Mouse (Mus musculus): ENCODE results near the gene Dnajc5. TPM values are rescaled to one million over a fixed set of nuclear protein-coding genes. Genes with fewer than 3 reads are reported as not detected.
A peak's percentile ranks its signal among the peaks of the same experiment; 100 is the strongest.
"Not testable (repeated sequence)": the region's sequence is repeated elsewhere in the genome, so short reads cannot be mapped to it uniquely, and the experiment has no call there.

Gene Dnajc5
- polyA plus RNA-seq, 1 experiment from 2014 or later = 69.8 TPM

GRCm38 (mm10) chr2:181487338-181488277 lies 32.7 kb upstream of the Dnajc5 start:
- peaks cover 9 to 19% of the 10 kb centered on the region in 2 experiments for H3K4me1 ChIP-seq (ENCODE audit: control insufficient read depth in 2 of 2, insufficient read depth in 2 of 2, low read length in 2 of 2)
- peak; percentile 29 for ATAC-seq (ENCODE audit: insufficient number of reproducible peaks, insufficient read depth, low FRiP score, low read depth)
- peak overlapping the region; percentile 6; the same call in 1 of the 2 replicates for H3K4me2 ChIP-seq (ENCODE audit: low read length)
- H3K27me3 ChIP-seq (ENCODE audit: control insufficient read depth, insufficient read depth, low read length) = no peaks in the 10 kb centered on the region
- H3K36me3 ChIP-seq (ENCODE audit: control insufficient read depth, insufficient read depth, low read length) = no peaks in the 10 kb centered on the region
- no peak overlapping the region for H3K4me3 ChIP-seq (ENCODE audit: control insufficient read depth in 1 of 2, insufficient read depth in 1 of 2, low read depth in 1 of 2, low read length in 2 of 2)
- H3K9ac ChIP-seq (ENCODE audit: low read length) = peak overlapping the region; percentile 30; the same call in 1 of the 2 replicates
- no peaks in the 10 kb centered on the region for H3K9me3 ChIP-seq (ENCODE audit: control insufficient read depth, low read length)
- 31% methylated on average over 5 of the region's 5 CpGs for WGBS
- H3K27ac ChIP-seq (replicated peaks in 1 of 2; ENCODE audit: control insufficient read depth in 1 of 2, insufficient read depth in 1 of 2, low read depth in 2 of 2, low read length in 2 of 2) = peak overlapping the region; percentile 64 to 70

- H3K4me2 ChIP-seq (ENCODE audit: low read length) = no peak overlapping the region
- 30% methylated on average over 7 of the region's 7 CpGs for WGBS
- no peak for ATAC-seq (ENCODE audit: insufficient number of reproducible peaks, insufficient read depth, low FRiP score, low read depth)
- no peaks in the 10 kb centered on the region for H3K9me3 ChIP-seq (ENCODE audit: control insufficient read depth, low read length)
- no peaks in the 10 kb centered on the region for H3K27me3 ChIP-seq (ENCODE audit: control insufficient read depth, insufficient read depth, low read length)
- H3K36me3 ChIP-seq (ENCODE audit: control insufficient read depth, insufficient read depth, low read length) = no peaks in the 10 kb centered on the region
- no peak overlapping the region for H3K9ac ChIP-seq (ENCODE audit: low read length)
- H3K4me1 ChIP-seq (ENCODE audit: control insufficient read depth in 2 of 2, insufficient read depth in 2 of 2, low read length in 2 of 2) = peaks cover 9 to 17% of the 10 kb centered on the region in 2 experiments
- no peak overlapping the region for H3K27ac ChIP-seq (replicated peaks in 1 of 2; ENCODE audit: control insufficient read depth in 1 of 2, insufficient read depth in 1 of 2, low read depth in 2 of 2, low read length in 2 of 2)
- H3K4me3 ChIP-seq (ENCODE audit: control insufficient read depth in 1 of 2, insufficient read depth in 1 of 2, low read depth in 1 of 2, low read length in 2 of 2) = no peak overlapping the region
These were observed 28.7 kb upstream of the Dnajc5 start for GRCm38 (mm10) chr2:181491432-181492205.

GRCm38 (mm10) chr2:181492206-181492605 lies 28.1 kb upstream of the Dnajc5 start:
- H3K27ac ChIP-seq (replicated peaks in 1 of 2; ENCODE audit: control insufficient read depth in 1 of 2, insufficient read depth in 1 of 2, low read depth in 2 of 2, low read length in 2 of 2) = no peak overlapping the region
- no peak for ATAC-seq (ENCODE audit: insufficient number of reproducible peaks, insufficient read depth, low FRiP score, low read depth)
- peaks cover 7 to 11% of the 10 kb centered on the region in 2 experiments for H3K4me1 ChIP-seq (ENCODE audit: control insufficient read depth in 2 of 2, insufficient read depth in 2 of 2, low read length in 2 of 2)
- 46% methylated on average over 3 of the region's 3 CpGs for WGBS
- no peak overlapping the region for H3K9ac ChIP-seq (ENCODE audit: low read length)
- no peaks in the 10 kb centered on the region for H3K36me3 ChIP-seq (ENCODE audit: control insufficient read depth, insufficient read depth, low read length)
- H3K4me2 ChIP-seq (ENCODE audit: low read length) = no peak overlapping the region
- H3K4me3 ChIP-seq (ENCODE audit: control insufficient read depth in 1 of 2, insufficient read depth in 1 of 2, low read depth in 1 of 2, low read length in 2 of 2) = no peak overlapping the region
- no peaks in the 10 kb centered on the region for H3K9me3 ChIP-seq (ENCODE audit: control insufficient read depth, low read length)
- no peaks in the 10 kb centered on the region for H3K27me3 ChIP-seq (ENCODE audit: control insufficient read depth, insufficient read depth, low read length)

- H3K27ac ChIP-seq (replicated peaks in 1 of 2; ENCODE audit: control insufficient read depth in 1 of 2, insufficient read depth in 1 of 2, low read depth in 2 of 2, low read length in 2 of 2) = no peak within 1 kb of the TSS
- no peak within 1 kb of the TSS for H3K4me3 ChIP-seq (ENCODE audit: control insufficient read depth in 1 of 2, insufficient read depth in 1 of 2, low read depth in 1 of 2, low read length in 2 of 2)
- 80% methylated on average over 31 of the region's 31 CpGs for WGBS
- H3K27me3 ChIP-seq (ENCODE audit: control insufficient read depth, insufficient read depth, low read length) = no peaks in the 10 kb centered on the region
- H3K9me3 ChIP-seq (ENCODE audit: control insufficient read depth, low read length) = no peaks in the 10 kb centered on the region
- H3K4me2 ChIP-seq (ENCODE audit: low read length) = no peak within 1 kb of the TSS
- H3K36me3 ChIP-seq (ENCODE audit: control insufficient read depth, insufficient read depth, low read length) = no peaks in the 10 kb centered on the region
- ATAC-seq (ENCODE audit: insufficient number of reproducible peaks, insufficient read depth, low FRiP score, low read depth) = no peak
- no peak within 1 kb of the TSS for H3K9ac ChIP-seq (ENCODE audit: low read length)
- peaks cover 2 to 11% of the 10 kb centered on the region in 2 experiments; a peak in 3 of 4 replicates for H3K4me1 ChIP-seq (ENCODE audit: control insufficient read depth in 2 of 2, insufficient read depth in 2 of 2, low read length in 2 of 2)
These were observed 26.9 kb upstream of the Dnajc5 start, which contains the start of gene Abhd16b for GRCm38 (mm10) chr2:181493156-181493927. Gene Abhd16b, plus strand, starts transcription at chr2:181493206.

DNA sequence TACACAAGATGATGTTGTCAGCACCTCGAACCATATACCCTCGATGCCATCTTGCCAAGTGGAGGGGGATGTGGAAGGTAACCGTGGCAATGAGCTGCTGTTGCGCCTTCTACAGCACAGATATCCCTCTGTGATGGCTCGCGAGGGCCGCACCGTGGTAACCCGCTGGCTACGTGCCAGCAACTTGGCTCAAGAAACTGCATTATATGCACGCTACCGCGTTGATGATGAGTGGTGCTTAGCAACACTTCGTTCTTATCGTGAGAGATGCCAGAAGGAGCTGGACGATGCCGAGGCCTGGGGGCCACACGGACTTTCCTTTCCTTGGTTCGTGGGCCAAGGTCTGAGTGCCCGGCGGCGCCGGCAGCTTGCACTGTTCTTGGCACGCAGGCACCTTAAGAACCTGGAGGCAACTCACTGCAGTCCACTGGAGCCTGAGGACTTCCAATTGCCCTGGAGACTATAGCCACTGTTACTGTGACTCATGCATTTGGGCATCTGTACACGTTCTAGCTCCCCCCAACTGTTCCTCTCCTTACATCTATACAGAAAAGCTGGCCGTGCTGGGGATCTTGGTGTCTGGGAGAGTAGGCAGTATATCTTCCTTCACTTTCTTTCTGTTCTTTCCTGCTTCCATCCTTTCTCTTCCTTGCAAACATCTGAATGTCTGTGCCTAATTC lies 25.9 kb upstream of the Dnajc5 start:
- Histone ChIP-seq H3K27me3 (ENCODE audit: control insufficient read depth, insufficient read depth, low read length) (no peaks in the 10 kb centered on the region), H3K9ac (ENCODE audit: low read length) (no peak overlapping the region), H3K9me3 (ENCODE audit: control insufficient read depth, low read length) (no peaks in the 10 kb centered on the region), H3K4me2 (ENCODE audit: low read length) (no peak overlapping the region), H3K36me3 (ENCODE audit: control insufficient read depth, insufficient read depth, low read length) (peaks cover under 1% of the 10 kb centered on the region), H3K27ac (replicated peaks in 1 of 2; ENCODE audit: control insufficient read depth in 1 of 2, insufficient read depth in 1 of 2, low read depth in 2 of 2, low read length in 2 of 2) (no peak overlapping the region), H3K4me1 (ENCODE audit: control insufficient read depth in 2 of 2, insufficient read depth in 2 of 2, low read length in 2 of 2) (peaks cover 2 to 14% of the 10 kb centered on the region in 2 experiments; a peak in 3 of 4 replicates), H3K4me3 (ENCODE audit: control insufficient read depth in 1 of 2, insufficient read depth in 1 of 2, low read depth in 1 of 2, low read length in 2 of 2) (no peak overlapping the region)
- no peak for ATAC-seq (ENCODE audit: insufficient number of reproducible peaks, insufficient read depth, low FRiP score, low read depth)
- WGBS = 62% methylated on average over 26 of the region's 26 CpGs

- Histone ChIP-seq H3K27ac (replicated peaks in 1 of 2; ENCODE audit: control insufficient read depth in 1 of 2, insufficient read depth in 1 of 2, low read depth in 2 of 2, low read length in 2 of 2) (peak overlapping the region in 1 of 2 experiments; percentile 91; a peak in 1 of 4 replicates), H3K36me3 (ENCODE audit: control insufficient read depth, insufficient read depth, low read length) (peaks cover 14% of the 10 kb centered on the region), H3K4me1 (ENCODE audit: control insufficient read depth in 2 of 2, insufficient read depth in 2 of 2, low read length in 2 of 2) (peaks cover 2 to 14% of the 10 kb centered on the region in 2 experiments; a peak in 3 of 4 replicates), H3K4me2 (ENCODE audit: low read length) (peak overlapping the region; percentile 91; the same call in 1 of the 2 replicates)
- H3K27me3 ChIP-seq (ENCODE audit: control insufficient read depth, insufficient read depth, low read length); H3K9me3 ChIP-seq (ENCODE audit: control insufficient read depth, low read length); ATAC-seq (ENCODE audit: insufficient number of reproducible peaks, insufficient read depth, low FRiP score, low read depth); H3K4me3 ChIP-seq (ENCODE audit: control insufficient read depth in 1 of 2, insufficient read depth in 1 of 2, low read depth in 1 of 2, low read length in 2 of 2); H3K9ac ChIP-seq (ENCODE audit: low read length): not testable (repeated sequence)
- 53% methylated on average over 8 of the region's 8 CpGs for WGBS
These were observed 24.4 kb upstream of the Dnajc5 start for GRCm38 (mm10) chr2:181495845-181496244.
